Mouse (Mus musculus) frontal cortex, postnatal 14 days (tissue): ENCODE measurements around the gene Ift81.
"Not testable (repeated sequence)": the region's sequence is repeated elsewhere in the genome, so short reads cannot be mapped to it uniquely, and the experiment has no call there.

Experiments
- DNase-seq, 2 experiments: peaks; one replicate each; pipeline ENCODE4 v3.0.0; 2022; ENCODE audit warnings: low spot score in 2 of 2

The Ift81 gene

DNA sequence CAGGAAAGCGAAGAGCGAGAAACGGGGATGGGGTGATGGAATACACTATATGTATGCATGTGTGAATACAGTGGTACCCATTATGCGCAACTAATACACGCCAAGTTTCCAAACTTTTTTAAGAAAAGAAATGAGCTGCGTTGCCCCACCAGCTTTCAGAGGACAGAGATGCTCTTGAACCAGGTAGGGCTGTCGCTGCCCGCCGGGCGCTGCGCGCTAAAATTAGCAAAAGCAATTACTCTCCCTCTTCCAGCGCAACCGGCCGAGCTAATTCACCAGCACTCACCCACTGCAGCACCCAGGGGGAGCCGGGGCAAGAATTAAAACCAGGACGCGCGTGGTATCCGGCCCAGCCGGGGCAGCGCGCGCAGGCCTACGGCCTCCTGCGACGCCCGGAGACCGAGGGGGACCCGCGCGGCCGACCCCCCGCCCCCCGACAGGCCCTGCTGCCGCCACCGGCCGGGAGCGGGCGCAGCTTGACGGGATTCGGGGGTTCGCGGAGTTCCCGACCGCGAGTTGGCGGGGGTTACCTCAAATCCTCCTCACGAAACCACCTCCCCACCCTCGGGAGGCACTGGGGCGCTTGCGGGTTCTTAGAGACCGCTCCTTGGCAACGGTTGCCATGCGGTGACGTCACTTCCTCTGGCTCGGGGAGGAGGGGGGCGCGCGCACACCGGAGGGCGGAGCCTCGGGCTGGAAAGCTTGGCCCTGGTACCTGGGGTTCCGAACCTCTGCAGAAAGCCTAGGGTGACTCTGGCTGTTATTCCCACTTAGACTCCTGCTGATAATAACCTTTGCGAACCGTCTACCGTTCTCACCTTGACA is at the start of gene Ift81:
TSS of gene Ift81 (minus strand) at position 611 of the 825 bp plus-strand sequence.
- DNase-seq = peak; percentile 92 to 95

DNA sequence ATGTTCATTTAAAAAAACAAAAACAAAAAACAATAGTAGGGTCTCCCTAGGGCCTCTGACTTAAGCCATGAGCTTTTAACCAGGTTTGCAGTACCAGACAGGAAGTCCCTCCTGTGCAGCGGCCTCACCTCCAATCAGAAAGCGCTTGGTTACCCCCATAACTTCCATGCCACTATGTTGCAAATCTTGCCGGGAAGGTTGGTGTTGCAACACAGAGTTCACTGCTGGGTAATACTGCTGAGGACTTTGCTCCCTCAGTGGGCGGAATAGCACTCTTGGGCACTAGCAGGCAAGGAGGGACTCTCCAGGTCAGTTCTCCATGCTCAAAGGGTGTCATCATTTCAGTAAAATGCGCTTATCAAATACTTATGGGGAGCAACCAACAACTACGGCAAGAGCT is 48.2 kb upstream of the Ift81 start:
- no peak for DNase-seq

DNA sequence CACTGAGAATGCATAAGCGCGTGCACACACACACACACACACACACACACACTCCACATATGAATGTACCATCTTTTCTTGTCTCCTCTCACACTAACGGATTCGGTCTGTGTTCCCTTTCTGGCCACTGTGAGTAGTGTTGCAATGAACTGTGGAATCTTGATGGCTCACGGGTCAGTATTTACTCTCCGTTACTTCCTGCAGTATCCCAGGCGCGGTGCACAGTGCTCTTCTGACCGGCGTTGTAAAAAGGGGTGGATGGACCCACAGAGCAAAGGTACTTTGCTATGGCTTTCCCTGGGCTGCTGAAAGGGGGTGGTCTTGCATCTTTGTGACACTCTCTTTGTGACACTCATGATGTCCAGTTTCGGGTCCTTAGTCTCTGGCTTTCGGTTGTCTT is 42.5 kb upstream of the Ift81 start:
- no peak for DNase-seq

- no peak for DNase-seq
Measured at GRCm38 (mm10) chr5:122654268-122654573, 39.9 kb upstream of the Ift81 start.

GRCm38 (mm10) chr5:122653446-122654267 is 39.3 kb upstream of the Ift81 start:
- no peak for DNase-seq

GRCm38 (mm10) chr5:122653112-122653445 is 38.8 kb upstream of the Ift81 start:
- no peak for DNase-seq

- no peak for DNase-seq
Measured at GRCm38 (mm10) chr5:122652506-122652905, 38.2 kb upstream of the Ift81 start.

DNA sequence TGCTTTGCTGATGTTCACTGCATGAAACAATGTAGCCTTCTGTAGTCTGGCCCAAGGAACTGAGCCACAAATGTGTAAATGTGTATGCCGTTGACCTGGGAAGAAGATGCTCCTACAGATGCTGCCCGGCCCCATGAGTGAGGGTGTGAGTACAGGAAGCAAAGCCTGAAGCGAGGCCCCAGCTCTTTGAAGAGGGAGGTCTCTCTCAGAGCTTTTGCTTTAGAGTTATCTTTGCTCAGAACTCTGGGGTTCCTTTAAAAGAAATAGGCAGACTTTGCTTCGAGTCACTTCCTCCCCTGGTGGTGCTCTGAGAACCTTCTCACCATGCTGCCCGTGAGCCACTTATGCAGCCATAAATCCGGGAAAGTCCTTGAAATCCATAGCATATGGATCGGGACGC is 35.8 kb upstream of the Ift81 start:
- DNase-seq = no peak

DNA sequence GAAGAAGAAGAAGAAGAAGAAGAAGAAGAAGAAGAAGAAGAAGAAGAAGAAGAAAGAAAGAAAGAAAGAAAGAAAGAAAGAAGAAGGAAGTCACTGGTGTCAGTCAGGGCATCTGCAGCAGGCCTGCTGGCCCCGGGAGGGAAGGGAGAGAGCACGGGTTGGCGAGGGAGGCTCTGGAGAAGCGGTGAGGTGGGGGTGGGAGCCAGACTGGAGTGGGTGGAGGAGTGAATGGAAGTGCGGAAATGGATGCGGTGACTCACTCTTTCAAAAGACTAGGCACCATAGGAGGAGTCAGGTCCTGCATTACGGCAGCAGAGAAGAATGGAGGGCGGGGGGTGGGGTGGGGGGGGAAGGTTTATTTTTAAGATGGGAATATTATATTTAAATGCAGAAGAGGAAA is 34.9 kb upstream of the Ift81 start:
- DNase-seq = no peak

GRCm38 (mm10) chr5:122647952-122648374 is 33.6 kb upstream of the Ift81 start:
- DNase-seq = not testable (repeated sequence)

DNA sequence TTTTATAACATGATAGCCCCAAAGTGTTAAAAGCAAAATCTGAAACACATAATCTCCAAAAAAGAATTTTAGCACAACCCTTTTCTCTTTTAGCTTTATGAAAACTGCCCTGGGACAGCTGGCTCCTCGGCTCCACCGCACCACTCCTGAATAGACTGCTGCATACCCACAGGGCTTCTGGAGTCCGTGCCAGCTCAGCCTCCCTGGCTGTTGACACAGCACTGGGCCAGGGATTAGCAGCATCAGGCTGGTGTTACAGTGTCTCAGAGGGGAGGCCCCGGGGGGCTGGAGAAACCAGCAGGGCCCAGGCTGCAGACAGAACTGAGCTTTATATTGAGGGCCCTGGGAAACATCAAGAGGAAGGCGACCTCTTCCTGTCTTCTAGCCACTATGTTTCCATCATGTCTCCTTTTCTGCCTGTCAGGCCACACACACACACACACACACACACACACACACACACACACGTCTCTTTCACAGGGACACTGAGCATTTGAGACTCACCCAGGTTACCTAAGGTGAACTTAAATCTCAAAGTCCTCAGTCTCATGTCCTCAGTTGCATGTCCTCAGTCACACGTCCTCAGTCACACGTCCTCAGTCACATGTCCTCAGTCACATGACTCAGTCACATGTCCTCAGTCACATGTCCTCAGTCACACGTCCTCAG is 33.1 kb upstream of the Ift81 start:
- DNase-seq = no peak

DNA sequence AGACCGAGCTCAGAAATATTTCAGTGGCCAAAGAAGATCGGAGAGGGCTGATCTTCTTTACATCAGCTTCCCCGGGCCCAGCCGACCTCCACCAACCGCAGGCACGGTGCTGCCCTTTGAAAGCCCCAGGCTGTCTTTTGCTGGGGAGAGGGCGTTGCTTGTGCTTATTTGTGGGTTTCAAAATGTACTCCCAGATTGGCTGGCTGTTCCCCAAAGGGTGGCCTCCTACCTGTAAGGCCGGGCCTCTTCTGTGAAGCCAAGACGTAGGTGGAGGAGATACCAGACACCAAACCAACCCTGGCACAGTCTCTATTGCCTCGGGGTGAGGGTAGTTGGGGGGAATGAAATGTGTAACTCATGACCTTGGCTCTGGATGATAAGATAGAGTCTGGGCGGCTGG is 31.7 kb upstream of the Ift81 start:
- no peak for DNase-seq

DNA sequence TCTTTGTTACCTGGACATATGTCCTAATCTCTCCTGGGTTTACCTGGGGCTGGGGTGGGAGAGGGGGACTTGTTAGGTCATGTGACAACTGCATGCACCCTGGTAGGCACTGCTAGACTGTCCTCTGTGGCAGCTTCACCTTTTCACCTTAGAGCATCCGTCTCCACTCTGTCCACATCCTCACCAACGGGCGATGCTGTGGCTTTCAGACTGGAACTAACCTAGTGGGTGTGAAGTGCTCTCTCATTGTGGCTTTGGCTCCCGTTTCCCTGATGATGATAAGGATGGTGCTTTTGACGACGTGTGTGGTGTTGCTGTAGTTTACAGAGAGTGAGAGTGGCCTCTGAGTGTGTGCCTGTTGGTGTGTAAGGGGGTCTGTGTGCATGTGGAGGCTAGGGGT is 31.0 kb upstream of the Ift81 start:
- DNase-seq = no peak

DNA sequence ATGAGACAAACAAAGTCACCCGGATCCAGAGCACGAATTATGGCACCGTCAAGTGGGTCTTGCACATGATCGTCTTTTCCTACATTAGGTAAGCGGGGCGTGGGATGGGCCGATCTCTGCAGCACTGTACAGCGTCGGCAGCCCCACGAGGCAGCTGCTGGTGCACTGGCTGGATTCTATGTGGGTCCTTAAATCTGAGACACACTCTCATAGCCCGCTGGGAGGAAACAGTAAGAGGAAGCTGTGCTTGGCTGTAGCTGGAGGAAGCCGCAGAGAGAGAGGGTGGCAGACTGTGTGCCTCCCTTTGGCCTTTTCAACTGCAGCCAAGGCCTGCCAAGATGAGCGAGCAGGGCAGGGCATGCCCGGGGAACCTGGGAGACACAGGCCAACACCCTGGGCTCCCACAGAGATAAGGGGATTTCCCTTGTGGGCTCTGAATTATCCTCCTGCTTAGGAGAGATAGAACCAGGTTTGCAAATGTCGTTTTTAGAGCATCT is 29.8 kb upstream of the Ift81 start:
- DNase-seq = no peak

DNA sequence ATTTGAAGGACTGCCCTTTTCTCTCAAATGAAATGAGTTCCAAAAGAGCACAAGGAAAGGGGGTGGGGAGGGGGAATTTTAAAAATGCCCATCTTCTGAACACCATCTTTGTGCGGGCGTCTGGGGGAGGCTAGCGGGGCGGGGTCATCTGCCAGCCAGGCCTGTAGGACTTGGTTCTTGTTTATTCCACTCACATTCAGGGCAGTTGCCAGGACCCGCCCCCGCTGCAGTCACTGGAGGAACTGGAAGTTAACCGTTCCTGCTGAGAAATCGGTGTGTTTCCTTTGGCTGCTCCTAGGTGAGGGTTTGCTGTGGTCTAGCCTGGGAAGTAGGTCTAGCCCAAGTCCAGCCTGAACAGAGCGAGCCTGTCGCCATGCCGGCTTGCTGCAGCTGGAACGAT is 29.4 kb upstream of the Ift81 start, which contains the start of gene P2rx7:
TSS of gene P2rx7 (plus strand) at position 211 of the 400 bp plus-strand sequence.
- peak; percentile 53 to 67 for DNase-seq

- no peak for DNase-seq
Measured at GRCm38 (mm10) chr5:122639986-122640385, 25.7 kb upstream of the Ift81 start.

GRCm38 (mm10) chr5:122639517-122639916 is 25.2 kb upstream of the Ift81 start:
- DNase-seq = no peak

DNA sequence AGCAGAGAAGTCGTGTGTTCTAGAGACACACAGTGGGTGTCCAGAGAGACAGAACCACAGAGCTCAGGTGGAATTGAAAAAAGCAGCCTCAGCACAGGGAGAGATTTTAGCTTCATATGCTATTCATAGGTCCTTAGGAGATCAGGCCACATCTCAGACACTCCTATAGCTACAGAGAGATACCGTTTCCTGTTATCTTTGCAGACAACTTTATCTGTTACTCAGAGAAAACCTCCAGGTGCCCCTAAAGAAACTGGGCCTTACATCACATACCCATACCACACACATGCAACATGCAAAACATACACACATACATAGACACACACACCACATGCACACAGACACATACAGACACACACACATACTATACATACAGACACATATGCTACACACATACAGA is 24.0 kb upstream of the Ift81 start:
- DNase-seq = no peak

DNA sequence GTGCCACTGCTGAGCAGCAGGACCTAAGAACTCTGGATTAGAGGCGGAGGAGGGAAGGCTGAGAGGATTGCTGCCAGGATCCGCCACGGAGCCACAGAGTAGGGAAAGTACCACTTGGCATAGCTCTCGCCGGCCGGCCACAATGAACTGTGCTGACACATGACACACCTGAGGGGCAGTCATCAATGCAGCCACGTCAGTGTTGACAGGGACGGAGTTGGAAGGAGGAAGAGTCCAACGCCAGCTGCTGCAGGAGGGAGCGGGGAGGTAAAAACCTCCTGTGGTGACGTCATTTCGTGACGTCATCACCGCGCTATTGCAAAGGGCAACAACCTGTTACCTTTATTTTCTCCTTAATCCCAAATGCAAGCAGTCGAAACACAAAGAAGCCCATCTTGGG is 22.6 kb upstream of the Ift81 start:
- DNase-seq = no peak

GRCm38 (mm10) chr5:122636308-122636707 is 22.0 kb upstream of the Ift81 start:
- DNase-seq = no peak

DNA sequence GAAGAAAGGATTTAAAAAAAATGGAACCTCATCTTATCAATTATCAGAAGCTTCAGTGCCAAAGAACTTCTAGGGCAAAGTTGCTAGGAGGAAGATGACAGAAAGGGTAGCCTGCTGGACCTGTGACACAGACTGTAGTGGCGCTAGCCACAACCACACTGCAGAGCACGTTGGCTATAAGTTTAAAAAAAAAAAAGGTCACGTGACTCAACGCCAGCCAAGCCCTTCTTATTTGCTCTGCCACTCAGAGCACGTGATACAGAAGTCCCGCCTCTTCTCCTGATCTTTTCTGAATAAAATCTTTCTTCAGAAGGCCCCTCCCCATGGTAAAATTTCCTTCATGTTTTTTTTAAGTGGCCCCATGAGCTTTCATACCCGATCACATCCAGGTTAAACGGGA is 20.9 kb upstream of the Ift81 start:
- no peak for DNase-seq

- DNase-seq = peak; percentile 68 to 88
Measured at GRCm38 (mm10) chr5:122627243-122627642, 12.9 kb upstream of the Ift81 start.
